Mouse (Mus musculus) liver, adult 2 months (tissue): ENCODE measurements around the gene Ralb. TPM values are rescaled to one million over a fixed set of nuclear protein-coding genes. Genes with fewer than 3 reads are reported as not detected.

Source experiments
- DNase-seq: peaks from one replicate; pipeline ENCODE4 v3.0.0-alpha.2; 2011; ENCODE audit warnings: low read depth, low spot score; ENCODE audit errors: extremely low read depth
- H3K27ac ChIP-seq: fragments of 200-500 bp; replicated peaks from 2 replicates; pipeline ENCODE4 v1.5.1; 2012; ENCODE audit warnings: low read depth, mild to moderate bottlenecking, control low read depth, inconsistent platforms, low read length; ENCODE audit not compliant: insufficient read depth
- H3K27me3 ChIP-seq: fragments of 200-500 bp; 2 replicates; pipeline ENCODE4 v1.6.1; 2012; ENCODE audit warnings: mild to moderate bottlenecking, moderate library complexity, low read length, inconsistent platforms; ENCODE audit not compliant: control insufficient read depth, insufficient read depth
- H3K36me3 ChIP-seq: fragments of 200-500 bp; 2 replicates; pipeline ENCODE4 v1.6.1; 2012; ENCODE audit warnings: low read length, inconsistent platforms; ENCODE audit not compliant: control insufficient read depth, insufficient read depth
- H3K4me1 ChIP-seq: fragments of 200-500 bp; 2 replicates; pipeline ENCODE4 v1.6.1; 2011; ENCODE audit warnings: low read length; ENCODE audit not compliant: control insufficient read depth, insufficient read depth
- H3K4me3 ChIP-seq: fragments of 200-500 bp; 2 replicates; pipeline ENCODE4 v1.5.1; 2011; ENCODE audit warnings: low read depth, mild to moderate bottlenecking, control low read depth, low read length, moderate library complexity; ENCODE audit not compliant: insufficient read depth
- H3K79me2 ChIP-seq: fragments of 200-500 bp; 2 replicates; pipeline ENCODE4 v1.6.1; 2012; ENCODE audit warnings: inconsistent platforms, mild to moderate bottlenecking, low read length, moderate library complexity; ENCODE audit not compliant: control insufficient read depth, insufficient read depth
- H3K9ac ChIP-seq: fragments of 200-500 bp; 2 replicates; pipeline ENCODE4 v1.6.1; 2012; ENCODE audit warnings: low read depth, mild to moderate bottlenecking, control low read depth, inconsistent platforms, low read length
- CTCF ChIP-seq: fragments of 200-500 bp; IDR thresholded peaks from 2 replicates; pipeline ENCODE4 v1.5.1; 2011; ENCODE audit warnings: low read depth, low read length, control low read depth
- POLR2A ChIP-seq: fragments of 200-500 bp; IDR thresholded peaks from 2 replicates; pipeline ENCODE4 v1.6.1; 2011; ENCODE audit warnings: low read length, control low read depth; ENCODE audit not compliant: insufficient read depth; ENCODE audit errors: extremely low read depth
- WGBS: fragments of 180-500 bp; shearing (Covaris S2); methylation state at CpG from one replicate; pipeline ENCODE4 v1.1.7; 2018; 5-methylcytosine and 5-hydroxymethylcytosine counted together
- polyA plus RNA-seq: library from polyadenylated mRNA; depleted of rRNA; stranded (reverse); fragments of >200 nt; gene quantifications from 2 replicates; pipeline ENCODE4 v1.2.3, GENCODE M21; 2012
- total RNA-seq: library from RNA; depleted of rRNA; stranded (reverse); fragments of >200 nt; gene quantifications from 2 replicates; pipeline ENCODE4 v1.2.3, GENCODE M21; 2014

Gene Ralb
- total and polyA plus RNA-seq, 2 experiments, result 9.0 to 14.8 TPM

DNA sequence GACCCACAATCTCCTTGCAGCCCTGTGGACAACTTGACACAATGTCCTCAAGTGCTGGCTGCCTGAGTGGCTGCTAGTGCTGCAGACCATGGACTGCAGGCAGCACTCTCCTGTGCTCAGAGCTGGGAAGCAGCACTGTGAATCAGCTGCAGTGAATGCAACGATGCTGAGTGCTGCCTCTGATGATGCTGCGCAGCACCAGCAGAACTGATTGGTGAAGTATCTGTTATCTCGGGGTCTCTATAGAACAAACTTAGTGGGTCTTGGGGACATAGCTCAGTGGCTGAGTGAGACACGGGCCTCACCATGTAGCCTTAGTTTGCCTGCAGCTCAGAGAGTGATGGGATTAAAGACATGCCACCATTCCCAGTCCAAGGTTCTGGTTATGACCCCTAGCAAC is 41.1 kb upstream of the Ralb start:
- DNase-seq, result no peak
- H3K27ac ChIP-seq, result no peak overlapping the region
- no peak overlapping the region for H3K4me3 ChIP-seq
- no peaks in the 10 kb centered on the region for H3K79me2 ChIP-seq
- H3K27me3 ChIP-seq, result no peaks in the 10 kb centered on the region
- H3K9ac ChIP-seq, result no peak overlapping the region
- H3K36me3 ChIP-seq, result no peaks in the 10 kb centered on the region
- H3K4me1 ChIP-seq, result peaks cover 6% of the 10 kb centered on the region; the same call in 1 of the 2 replicates
- WGBS, result 93% methylated on average over 4 of the region's 4 CpGs
- TF ChIP-seq CTCF (no peak), POLR2A (no peak)

- Histone ChIP-seq H3K27ac (no peak overlapping the region), H3K9ac (no peak overlapping the region), H3K4me1 (peaks cover 6% of the 10 kb centered on the region; the same call in 1 of the 2 replicates), H3K79me2 (no peaks in the 10 kb centered on the region), H3K27me3 (no peaks in the 10 kb centered on the region), H3K36me3 (no peaks in the 10 kb centered on the region), H3K4me3 (no peak overlapping the region)
- TF ChIP-seq CTCF (no peak), POLR2A (no peak)
- no peak for DNase-seq
- WGBS, result 70% methylated on average over 2 of the region's 2 CpGs
These were observed 40.6 kb upstream of the Ralb start for GRCm38 (mm10) chr1:119545164-119545563.

DNA sequence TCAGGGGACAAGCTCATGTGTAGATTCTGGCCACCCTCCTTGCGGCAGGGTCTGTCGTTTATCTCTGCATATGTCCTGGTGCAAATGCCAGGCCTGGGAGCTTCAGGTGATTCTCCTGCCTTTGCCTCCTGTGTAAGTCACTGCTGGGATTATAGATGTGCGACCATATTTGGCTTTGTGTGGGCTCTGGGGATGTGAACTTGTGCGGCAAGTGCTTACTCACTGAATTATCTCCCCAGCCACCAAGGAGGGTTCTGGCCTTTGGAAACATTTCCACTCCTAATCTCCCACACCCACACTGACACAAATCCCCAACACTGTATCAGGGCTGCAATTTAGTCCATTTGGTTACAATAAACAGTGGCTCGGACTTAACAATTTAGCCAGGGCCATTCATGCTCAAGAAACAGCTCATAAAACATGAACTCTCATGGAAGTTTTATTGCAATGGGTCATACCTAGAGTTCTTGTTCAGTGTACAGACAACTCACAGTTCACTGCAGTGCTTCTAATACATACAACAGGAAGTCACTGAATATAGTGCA is 40.1 kb upstream of the Ralb start:
- Histone ChIP-seq H3K27ac (no peak overlapping the region), H3K9ac (no peak overlapping the region), H3K27me3 (no peaks in the 10 kb centered on the region), H3K79me2 (no peaks in the 10 kb centered on the region), H3K4me1 (peaks cover 6% of the 10 kb centered on the region; the same call in 1 of the 2 replicates), H3K4me3 (no peak overlapping the region), H3K36me3 (no peaks in the 10 kb centered on the region)
- TF ChIP-seq POLR2A, result no peak
- no peak for TF ChIP-seq CTCF
- 95% methylated on average over 5 of the region's 5 CpGs for WGBS
- DNase-seq, result no peak

DNA sequence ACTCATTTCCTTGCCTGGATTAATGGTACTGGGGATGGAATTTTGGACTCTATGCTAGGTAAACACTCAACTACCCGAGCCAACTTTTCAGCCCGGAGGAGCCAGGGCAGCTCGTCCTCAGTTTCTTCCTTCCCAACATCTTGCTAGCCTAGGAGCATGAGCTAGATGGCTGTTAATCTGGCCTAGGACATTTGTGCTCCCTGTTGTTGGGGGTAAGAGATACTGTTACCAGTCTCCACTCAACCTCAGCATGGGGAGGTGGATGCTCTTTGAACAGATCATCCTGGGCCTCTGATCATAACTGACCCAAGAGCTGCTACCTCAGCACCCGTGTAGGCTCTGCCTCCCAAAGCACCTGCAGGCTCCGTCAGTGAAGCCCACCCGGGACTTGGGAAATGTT is 38.7 kb upstream of the Ralb start:
- Histone ChIP-seq H3K36me3 (no peaks in the 10 kb centered on the region), H3K4me3 (no peak overlapping the region), H3K79me2 (no peaks in the 10 kb centered on the region), H3K27me3 (no peaks in the 10 kb centered on the region), H3K4me1 (peaks cover 6% of the 10 kb centered on the region; the same call in 1 of the 2 replicates), H3K27ac (no peak overlapping the region), H3K9ac (no peak overlapping the region)
- DNase-seq, result no peak
- 50% methylated on average over 6 of the region's 6 CpGs for WGBS
- TF ChIP-seq CTCF, result no peak
- no peak for TF ChIP-seq POLR2A

DNA sequence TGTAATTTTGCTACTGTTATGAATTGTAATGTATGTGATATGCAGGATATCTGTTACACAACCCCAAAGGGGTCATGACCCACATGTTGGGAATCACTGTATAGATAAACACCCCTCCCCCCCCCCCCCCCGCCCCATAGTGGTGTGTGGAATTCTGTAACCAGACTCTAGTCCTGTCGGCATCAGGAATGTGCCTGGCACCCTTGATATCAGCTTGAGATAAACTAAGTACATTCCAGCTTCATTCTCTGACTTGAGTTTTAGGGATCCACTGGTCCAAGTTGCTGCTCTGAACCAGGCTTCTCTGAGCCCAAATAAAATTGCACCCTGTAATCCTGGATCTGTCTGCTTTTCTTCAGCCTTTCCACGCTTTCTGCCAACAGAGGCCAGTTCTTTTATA is 37.0 kb upstream of the Ralb start:
- Histone ChIP-seq H3K4me3 (no peak overlapping the region), H3K27ac (no peak overlapping the region), H3K9ac (no peak overlapping the region), H3K27me3 (no peaks in the 10 kb centered on the region), H3K79me2 (no peaks in the 10 kb centered on the region), H3K4me1 (peaks cover 6% of the 10 kb centered on the region; the same call in 1 of the 2 replicates), H3K36me3 (no peaks in the 10 kb centered on the region)
- no peak for TF ChIP-seq CTCF
- TF ChIP-seq POLR2A, result no peak
- 58% methylated on average over 3 of the region's 3 CpGs for WGBS
- no peak for DNase-seq

- H3K9ac ChIP-seq, result no peak overlapping the region; the same call in 1 of the 2 replicates
- WGBS, result 18% methylated on average over 9 of the region's 9 CpGs
- DNase-seq, result peak; percentile 90
These were observed 36.4 kb upstream of the Ralb start for GRCm38 (mm10) chr1:119540836-119541557.

More at GRCm38 (mm10) chr1:119540836-119541557, 36.4 kb upstream of the Ralb start:
- Histone ChIP-seq H3K79me2 (no peaks in the 10 kb centered on the region), H3K27me3 (no peaks in the 10 kb centered on the region), H3K36me3 (no peaks in the 10 kb centered on the region), H3K4me3 (no peak overlapping the region), H3K27ac (peak overlapping the region; percentile 51; the same call in 1 of the 2 replicates), H3K4me1 (peaks cover 6% of the 10 kb centered on the region; the same call in 1 of the 2 replicates)
- TF ChIP-seq CTCF (no peak), POLR2A (no peak)
